Mouse (Mus musculus) liver, embryonic 16.5 days (tissue): ENCODE measurements around the gene Best1. TPM values are rescaled to one million over a fixed set of nuclear protein-coding genes. Genes with fewer than 3 reads are reported as not detected.

Experiments used
- ATAC-seq: fragments of 200-750 bp; cut with Nextera tagmentation; 2 replicates; pipeline ENCODE4 v1.8.0; 2017; ENCODE audit warnings: low read depth, mild to moderate bottlenecking, moderate number of reproducible peaks, moderate library complexity
- H3K27ac ChIP-seq: fragments of 300-500 bp; sonication (generic); 2 replicates; pipeline ENCODE4 v1.5.1; 2014; ENCODE audit warnings: mild to moderate bottlenecking, low read length
- H3K27me3 ChIP-seq: fragments of 300-500 bp; sonication (generic); 2 replicates; pipeline ENCODE4 v1.6.1; 2014; ENCODE audit warnings: low read depth, low read length, mixed read lengths; ENCODE audit not compliant: control insufficient read depth, insufficient read depth
- H3K36me3 ChIP-seq: fragments of 300-500 bp; sonication (generic); 2 replicates; pipeline ENCODE4 v1.6.1; 2014; ENCODE audit warnings: mild to moderate bottlenecking; ENCODE audit not compliant: control insufficient read depth, insufficient read depth
- H3K4me1 ChIP-seq: fragments of 300-500 bp; sonication (generic); 2 replicates; pipeline ENCODE4 v1.6.1; 2014; ENCODE audit warnings: low read depth, low read length, mixed read lengths; ENCODE audit not compliant: control insufficient read depth
- H3K4me2 ChIP-seq: fragments of 300-500 bp; sonication (generic); 2 replicates; pipeline ENCODE4 v1.6.1; 2014; ENCODE audit warnings: low read depth, low read length, mixed read lengths
- H3K4me3 ChIP-seq: fragments of 300-500 bp; sonication (generic); 2 replicates; pipeline ENCODE4 v1.5.1; 2014; ENCODE audit warnings: low read depth, mild to moderate bottlenecking, low read length
- H3K9ac ChIP-seq: fragments of 300-500 bp; sonication (generic); 2 replicates; pipeline ENCODE4 v1.6.1; 2014; ENCODE audit warnings: low read depth, low read length
- H3K9me3 ChIP-seq: fragments of 300-500 bp; sonication (generic); replicated peaks from 2 replicates; pipeline ENCODE4 v1.6.1; 2016; ENCODE audit warnings: low read length; ENCODE audit not compliant: control insufficient read depth
- WGBS: fragments of 180-500 bp; shearing (Covaris S2); extraction: QIAGEN DNeasy Blood & Tissue Kit; methylation state at CpG from one replicate; pipeline ENCODE4 v1.1.7; 2014; ENCODE audit not compliant: insufficient replicate concordance; 5-methylcytosine and 5-hydroxymethylcytosine counted together
- polyA plus RNA-seq: library from polyadenylated mRNA; unstranded; fragments of >200 nt; fragmentation: Nextera tagmentation; extraction: Ambion mirVana; gene quantifications from 2 replicates; pipeline ENCODE4 v1.2.1, GENCODE M21; 2015

Gene Best1
- polyA plus RNA-seq, 1 experiment from 2014 or later: 0.13 TPM

- under 1% methylated on average over 63 of the region's 69 CpGs for WGBS
- peak within 1 kb of the TSS; percentile 55 for H3K9ac ChIP-seq
- H3K4me2 ChIP-seq: peak within 1 kb of the TSS; percentile 87
- ATAC-seq: peak; percentile 85
- no peaks in the 10 kb centered on the region for H3K9me3 ChIP-seq
- H3K4me3 ChIP-seq: peak within 1 kb of the TSS; percentile 65
- H3K36me3 ChIP-seq: peaks cover 1% of the 10 kb centered on the region; the same call in 1 of the 2 replicates
- peaks cover 55% of the 10 kb centered on the region for H3K4me1 ChIP-seq
- H3K27me3 ChIP-seq: peaks cover 2% of the 10 kb centered on the region; the same call in 1 of the 2 replicates
- peak within 1 kb of the TSS; percentile 42 for H3K27ac ChIP-seq
These were observed 40.1 kb upstream of the Best1 start, which contains the start of gene Fads3 for GRCm38 (mm10) chr19:10041388-10042148. Gene Fads3 (plus strand): TSS chr19:10041569.

DNA sequence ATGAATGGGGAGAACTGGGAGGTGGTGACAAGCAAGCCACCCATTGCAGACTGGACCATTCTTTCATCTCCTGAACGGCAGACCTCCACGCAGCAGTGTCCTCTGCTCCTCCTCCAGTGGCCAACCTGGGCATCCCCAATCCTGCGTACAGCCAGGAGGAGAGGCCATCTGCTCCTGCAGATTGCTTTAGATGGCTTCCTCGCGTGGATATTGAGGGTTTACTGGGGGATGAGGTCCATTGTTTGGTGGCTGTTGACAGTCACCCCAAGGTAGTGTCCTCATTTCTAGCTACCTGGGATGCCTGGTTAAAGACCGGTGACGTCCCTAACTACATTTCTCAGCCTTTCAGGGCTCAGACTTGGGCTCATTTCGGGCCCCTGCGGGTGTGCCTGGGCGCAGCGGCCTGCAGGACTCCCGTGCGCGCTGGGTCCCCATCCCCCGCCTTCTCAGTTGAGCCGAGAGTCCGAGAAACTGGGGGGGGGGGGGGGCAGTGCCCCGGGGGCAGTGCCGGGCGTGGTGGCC is 39.5 kb upstream of the Best1 start:
- H3K4me1 ChIP-seq: peaks cover 53% of the 10 kb centered on the region
- H3K27me3 ChIP-seq: peaks cover 2% of the 10 kb centered on the region; the same call in 1 of the 2 replicates
- ATAC-seq: no peak
- WGBS: 9% methylated on average over 20 of the region's 20 CpGs
- H3K9ac ChIP-seq: peak overlapping the region; percentile 55
- peak overlapping the region; percentile 65 for H3K4me3 ChIP-seq
- peaks cover 8% of the 10 kb centered on the region for H3K36me3 ChIP-seq
- H3K9me3 ChIP-seq: no peaks in the 10 kb centered on the region
- H3K4me2 ChIP-seq: peak overlapping the region; percentile 87
- no peak overlapping the region for H3K27ac ChIP-seq

DNA sequence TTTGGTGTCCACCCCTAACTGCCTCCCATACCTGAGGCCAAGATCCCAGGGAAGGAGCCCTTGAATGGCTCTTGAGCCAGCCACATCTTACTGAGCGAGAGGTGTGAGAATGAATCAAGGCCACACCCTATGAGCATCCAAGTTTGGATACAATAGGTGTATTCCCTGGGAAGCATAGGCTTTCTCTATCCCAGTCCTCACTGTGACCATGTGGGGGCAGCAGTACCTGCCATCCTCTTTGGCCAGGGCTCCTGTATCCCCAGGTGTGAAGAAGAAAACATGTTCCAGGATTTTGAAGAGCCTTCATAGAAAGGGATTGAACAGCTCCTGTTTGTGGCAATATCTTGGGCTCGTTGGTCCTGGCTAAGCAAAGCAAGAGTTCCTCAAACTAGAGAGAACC is 38.2 kb upstream of the Best1 start:
- ATAC-seq: no peak
- no peak overlapping the region for H3K4me3 ChIP-seq
- H3K4me1 ChIP-seq: peaks cover 40% of the 10 kb centered on the region
- peaks cover 21% of the 10 kb centered on the region for H3K36me3 ChIP-seq
- H3K4me2 ChIP-seq: no peak overlapping the region
- H3K9me3 ChIP-seq: no peaks in the 10 kb centered on the region
- H3K9ac ChIP-seq: no peak overlapping the region
- H3K27me3 ChIP-seq: peaks cover 2% of the 10 kb centered on the region; the same call in 1 of the 2 replicates
- 74% methylated on average over 2 of the region's 2 CpGs for WGBS
- H3K27ac ChIP-seq: no peak overlapping the region

- WGBS: 54% methylated on average over 3 of the region's 3 CpGs
- no peak overlapping the region for H3K27ac ChIP-seq
These were observed 37.5 kb upstream of the Best1 start for GRCm38 (mm10) chr19:10038910-10039309.

DNA sequence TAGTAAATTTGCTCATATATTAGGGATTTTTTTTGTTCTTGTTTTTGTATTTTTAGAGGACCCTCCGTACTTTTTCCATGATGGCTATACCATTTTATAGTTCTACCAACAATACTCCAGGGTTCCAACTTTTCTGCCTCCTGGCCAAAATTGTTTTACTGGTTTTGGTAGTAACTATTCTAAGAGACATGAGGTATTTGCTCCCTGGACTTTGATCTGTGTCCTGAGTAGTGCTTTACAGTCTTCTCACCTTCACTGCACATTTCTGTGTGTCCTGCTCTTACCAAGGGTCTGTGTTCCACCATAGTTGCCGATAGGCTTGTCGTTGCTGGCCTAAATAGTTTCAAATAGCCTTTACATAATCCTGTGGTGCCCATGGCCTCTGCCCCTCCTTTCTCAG is 36.9 kb upstream of the Best1 start:
- H3K4me2 ChIP-seq: no peak overlapping the region
- no peaks in the 10 kb centered on the region for H3K9me3 ChIP-seq
- H3K27ac ChIP-seq: no peak overlapping the region
- peaks cover 35% of the 10 kb centered on the region for H3K4me1 ChIP-seq
- no peak for ATAC-seq
- 87% methylated on average over 3 of the region's 3 CpGs for WGBS
- no peak overlapping the region for H3K9ac ChIP-seq
- H3K4me3 ChIP-seq: no peak overlapping the region
- peaks cover 2% of the 10 kb centered on the region; the same call in 1 of the 2 replicates for H3K27me3 ChIP-seq
- peaks cover 33% of the 10 kb centered on the region for H3K36me3 ChIP-seq

More at GRCm38 (mm10) chr19:10038910-10039309, 37.5 kb upstream of the Best1 start:
- no peak for ATAC-seq
- H3K27me3 ChIP-seq: peaks cover 2% of the 10 kb centered on the region; the same call in 1 of the 2 replicates
- no peaks in the 10 kb centered on the region for H3K9me3 ChIP-seq
- peaks cover 35% of the 10 kb centered on the region for H3K4me1 ChIP-seq
- H3K4me3 ChIP-seq: no peak overlapping the region
- H3K9ac ChIP-seq: no peak overlapping the region
- H3K4me2 ChIP-seq: no peak overlapping the region
- H3K36me3 ChIP-seq: peaks cover 28% of the 10 kb centered on the region

DNA sequence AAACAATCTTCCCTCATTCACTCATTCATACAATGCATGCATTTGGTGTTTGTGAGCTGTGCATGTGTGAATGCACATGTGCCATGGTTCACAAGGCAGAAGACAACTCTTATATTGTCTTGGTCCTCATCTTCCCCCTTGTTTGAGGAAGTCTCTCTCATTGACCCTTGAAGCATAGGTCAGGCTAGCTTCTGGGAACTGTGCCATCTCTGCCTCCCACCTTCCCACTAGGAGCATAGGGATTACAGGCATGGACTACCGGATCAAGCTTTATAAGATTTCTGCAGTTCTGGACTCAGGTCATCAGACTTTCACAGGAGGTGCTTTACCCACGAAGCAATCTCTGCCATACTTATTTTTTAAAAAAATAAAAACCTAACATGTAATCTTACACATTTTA is 36.1 kb upstream of the Best1 start:
- peaks cover 39% of the 10 kb centered on the region for H3K36me3 ChIP-seq
- H3K4me2 ChIP-seq: no peak overlapping the region
- 68% methylated on average over 2 of the region's 2 CpGs for WGBS
- H3K9ac ChIP-seq: no peak overlapping the region
- no peak overlapping the region for H3K27ac ChIP-seq
- H3K9me3 ChIP-seq: no peaks in the 10 kb centered on the region
- peaks cover 28% of the 10 kb centered on the region for H3K4me1 ChIP-seq
- ATAC-seq: no peak
- peaks cover 2% of the 10 kb centered on the region; the same call in 1 of the 2 replicates for H3K27me3 ChIP-seq
- H3K4me3 ChIP-seq: no peak overlapping the region

- no peak overlapping the region for H3K27ac ChIP-seq
- H3K9me3 ChIP-seq: no peaks in the 10 kb centered on the region
- H3K36me3 ChIP-seq: peaks cover 62% of the 10 kb centered on the region
- no peak overlapping the region for H3K9ac ChIP-seq
- no peaks in the 10 kb centered on the region for H3K27me3 ChIP-seq
- no peak overlapping the region for H3K4me2 ChIP-seq
- WGBS: 68% methylated on average over 8 of the region's 8 CpGs
- no peak overlapping the region for H3K4me3 ChIP-seq
- H3K4me1 ChIP-seq: peaks cover 10% of the 10 kb centered on the region
- peak; percentile 47; the same call in 1 of the 2 replicates for ATAC-seq
These were observed 33.5 kb upstream of the Best1 start for GRCm38 (mm10) chr19:10034785-10035447.

DNA sequence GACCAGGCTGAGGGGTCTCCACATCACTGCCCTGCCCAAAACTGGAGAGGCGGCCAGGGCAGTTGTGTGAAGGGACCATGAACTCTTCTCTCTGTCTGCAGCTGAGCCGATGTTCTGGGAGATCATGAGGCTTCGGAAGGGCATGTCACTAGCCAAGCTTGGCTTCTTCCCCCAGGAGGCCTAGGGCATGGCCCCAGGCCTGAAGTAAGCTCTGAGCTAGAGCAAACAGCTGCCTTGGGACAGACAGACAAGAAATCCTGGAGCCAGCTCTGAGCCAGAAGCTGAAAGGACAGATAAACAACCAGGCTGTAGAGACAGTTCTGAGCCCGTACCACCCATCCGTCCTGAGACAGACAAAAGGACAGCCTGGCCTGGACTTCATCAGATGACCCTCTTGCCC is 32.9 kb upstream of the Best1 start:
- 79% methylated on average over 5 of the region's 5 CpGs for whole genome bisulfite sequencing
- ATAC-seq: no peak
- peaks cover 10% of the 10 kb centered on the region for H3K4me1 ChIP-seq
- H3K4me3 ChIP-seq: no peak overlapping the region
- no peaks in the 10 kb centered on the region for H3K9me3 ChIP-seq
- H3K4me2 ChIP-seq: no peak overlapping the region
- no peak overlapping the region for H3K9ac ChIP-seq
- H3K27ac ChIP-seq: no peak overlapping the region
- H3K36me3 ChIP-seq: peaks cover 67% of the 10 kb centered on the region
- H3K27me3 ChIP-seq: no peaks in the 10 kb centered on the region
